ENCODE assay signal across 8 mouse cellular contexts in genomic region chr19:5473720-5474119, GRCm38 (mm10). TPM values are rescaled to one million over a fixed set of nuclear protein-coding genes. Genes with fewer than 3 reads are reported as not detected.
DNase-seq lines count a peak whose midpoint lies in the region; ATAC-seq and TF ChIP-seq lines count a peak whose summit lies in the region.

TSS of gene Efemp2 (plus strand) at chr19:5473954.

- H3K27me3 ChIP-seq in embryonic facial prominence, embryonic 13.5 days: no peaks in the 10 kb centered on the region
- H3K27me3 ChIP-seq in heart, embryonic 10.5 days (ENCODE audit: insufficient read depth, poor library complexity, severe bottlenecking): no peaks in the 10 kb centered on the region
- no peaks in the 10 kb centered on the region for H3K27me3 ChIP-seq in kidney, embryonic 14.5 days (ENCODE audit: control insufficient read depth, insufficient read depth, low read length)
- no peaks in the 10 kb centered on the region; the same call in none of the 2 replicates for H3K27me3 ChIP-seq in liver, adult 2 months (ENCODE audit: control insufficient read depth, insufficient read depth, low read length)
- no peaks in the 10 kb centered on the region for H3K27me3 ChIP-seq in midbrain, postnatal 0 days (ENCODE audit: insufficient read depth, low read length)

- peak within 1 kb of the TSS; percentile 93 for H3K9ac ChIP-seq in embryonic facial prominence, embryonic 13.5 days
- peak within 1 kb of the TSS; percentile 86 for H3K9ac ChIP-seq in kidney, embryonic 14.5 days (ENCODE audit: low read depth, low read length)
- H3K9ac ChIP-seq in liver, adult 2 months (ENCODE audit: low read depth, low read length): peak within 1 kb of the TSS; percentile 71
- H3K9ac ChIP-seq in midbrain, postnatal 0 days (replicated peaks; ENCODE audit: low read length, poor library complexity, severe bottlenecking): peak within 1 kb of the TSS; percentile 77

- H3K4me3 ChIP-seq in embryonic facial prominence, embryonic 13.5 days: peak within 1 kb of the TSS; percentile 75
- H3K4me3 ChIP-seq in heart, embryonic 10.5 days: peak within 1 kb of the TSS; percentile 81
- H3K4me3 ChIP-seq in kidney, embryonic 14.5 days (ENCODE audit: low read length): peak within 1 kb of the TSS; percentile 66
- H3K4me3 ChIP-seq in liver, adult 2 months (ENCODE audit: insufficient read depth, low read depth, low read length): peak within 1 kb of the TSS; percentile 58
- H3K4me3 ChIP-seq in midbrain, postnatal 0 days (ENCODE audit: low read depth, low read length): peak within 1 kb of the TSS; percentile 58

- H3K36me3 ChIP-seq in embryonic facial prominence, embryonic 13.5 days: peaks cover 21% of the 10 kb centered on the region
- H3K36me3 ChIP-seq in heart, embryonic 10.5 days: peaks cover 26% of the 10 kb centered on the region
- peaks cover 19% of the 10 kb centered on the region; the same call in 1 of the 2 replicates for H3K36me3 ChIP-seq in kidney, embryonic 14.5 days (ENCODE audit: control insufficient read depth, insufficient read depth, low read length)
- H3K36me3 ChIP-seq in liver, adult 2 months (ENCODE audit: control insufficient read depth, insufficient read depth, low read length): no peaks in the 10 kb centered on the region
- peaks cover 4% of the 10 kb centered on the region; the same call in 1 of the 2 replicates for H3K36me3 ChIP-seq in midbrain, postnatal 0 days (ENCODE audit: insufficient read depth, low read length)

- peak; percentile 39 to 63 for DNase-seq in left cerebral cortex, adult 18-20 months (ENCODE audit: low spot score in 2 of 2)
- DNase-seq in left cerebral cortex, adult 11 months (ENCODE audit: low spot score): no peak
- peak; percentile 95 for DNase-seq in heart, embryonic 10.5 days (ENCODE audit: low spot score)
- DNase-seq in liver, adult 2 months (ENCODE audit: extremely low read depth, low read depth, low spot score): peak; percentile 37
- DNase-seq in midbrain, postnatal 0 days (ENCODE audit: low spot score): peak; percentile 78
- peak; percentile 87 for DNase-seq in testis, postnatal 10 days (ENCODE audit: low spot score)

- no peaks in the 10 kb centered on the region for H3K79me2 ChIP-seq in liver, adult 2 months (ENCODE audit: control insufficient read depth, insufficient read depth, low read length)

- no peak for TF ChIP-seq POLR2A in liver, adult 2 months (IDR thresholded peaks at IDR 0.05; ENCODE audit: extremely low read depth, insufficient read depth, low read length)

- under 1% methylated on average over 22 of the region's 22 CpGs for WGBS in embryonic facial prominence, embryonic 13.5 days
- WGBS in heart, embryonic 10.5 days: under 1% methylated on average over 22 of the region's 22 CpGs
- under 1% methylated on average over 22 of the region's 22 CpGs for WGBS in kidney, embryonic 14.5 days
- 13% methylated on average over 22 of the region's 22 CpGs for WGBS in liver, adult 2 months
- WGBS in midbrain, postnatal 0 days: 3% methylated on average over 22 of the region's 22 CpGs

- ATAC-seq in embryonic facial prominence, embryonic 13.5 days (ENCODE audit: insufficient number of reproducible peaks, insufficient read depth, low FRiP score, low TSS enrichment, low read depth): peak; percentile 65
- peak; percentile 71 for ATAC-seq in kidney, embryonic 14.5 days (ENCODE audit: low FRiP score, low TSS enrichment)
- peak; percentile 54 for ATAC-seq in midbrain, postnatal 0 days (ENCODE audit: low FRiP score)

- H3K9me3 ChIP-seq in embryonic facial prominence, embryonic 13.5 days: no peaks in the 10 kb centered on the region
- H3K9me3 ChIP-seq in heart, embryonic 10.5 days: no peaks in the 10 kb centered on the region
- H3K9me3 ChIP-seq in kidney, embryonic 14.5 days (ENCODE audit: control insufficient read depth, low read length): no peaks in the 10 kb centered on the region
- no peaks in the 10 kb centered on the region for H3K9me3 ChIP-seq in midbrain, postnatal 0 days (ENCODE audit: low read length)

- peaks cover 29% of the 10 kb centered on the region for H3K4me1 ChIP-seq in embryonic facial prominence, embryonic 13.5 days
- peaks cover 54% of the 10 kb centered on the region for H3K4me1 ChIP-seq in heart, embryonic 10.5 days
- peaks cover 20% of the 10 kb centered on the region; the same call in 1 of the 2 replicates for H3K4me1 ChIP-seq in kidney, embryonic 14.5 days (ENCODE audit: control insufficient read depth, insufficient read depth, low read length)
- no peaks in the 10 kb centered on the region; the same call in 1 of the 2 replicates for H3K4me1 ChIP-seq in liver, adult 2 months (ENCODE audit: control insufficient read depth, insufficient read depth, low read length)
- H3K4me1 ChIP-seq in midbrain, postnatal 0 days (ENCODE audit: insufficient read depth, low read length): peaks cover 14% of the 10 kb centered on the region

- no peak for TF ChIP-seq CTCF in liver, adult 2 months (IDR thresholded peaks at IDR 0.05; ENCODE audit: low read depth, low read length)
- no peak for TF ChIP-seq CTCF in midbrain, postnatal 0 days (IDR thresholded peaks at IDR 0.05)

- peak within 1 kb of the TSS; percentile 91 for H3K4me2 ChIP-seq in embryonic facial prominence, embryonic 13.5 days
- H3K4me2 ChIP-seq in kidney, embryonic 14.5 days (replicated peaks; ENCODE audit: low read depth, low read length): peak within 1 kb of the TSS; percentile 78
- H3K4me2 ChIP-seq in midbrain, postnatal 0 days (ENCODE audit: low read depth, low read length, poor library complexity, severe bottlenecking): peak within 1 kb of the TSS; percentile 92

- peak within 1 kb of the TSS; percentile 95 for H3K27ac ChIP-seq in embryonic facial prominence, embryonic 13.5 days
- H3K27ac ChIP-seq in heart, embryonic 10.5 days: peak within 1 kb of the TSS; percentile 96
- peak within 1 kb of the TSS; percentile 91 for H3K27ac ChIP-seq in kidney, embryonic 14.5 days (ENCODE audit: low read depth, low read length)
- H3K27ac ChIP-seq in liver, adult 2 months (replicated peaks; ENCODE audit: insufficient read depth, low read depth, low read length): no peak within 1 kb of the TSS
- H3K27ac ChIP-seq in midbrain, postnatal 0 days (ENCODE audit: low read depth, low read length): peak within 1 kb of the TSS; percentile 33

RNA-seq across cellular contexts. Expression of gene Efemp2, which starts in this region (rescaled TPM):
- total RNA-seq in left cerebral cortex, adult 18-20 months (2021): 10 to 100 TPM; 12.9 to 15.9 TPM
- 200 and 207 TPM in 2 replicates for polyA plus RNA-seq in embryonic facial prominence, embryonic 13.5 days (2015; fragmentation: Nextera tagmentation; extraction: Ambion mirVana)
- polyA plus RNA-seq in heart, embryonic 10.5 days (2016; fragmentation: Nextera tagmentation; extraction: Ambion mirVana): 62.7 and 92.3 TPM in 2 replicates
- polyA plus RNA-seq in kidney, embryonic 14.5 days (2014; fragmentation: Nextera tagmentation; extraction: Ambion mirVana): 109 and 139 TPM in 2 replicates
- 4.0 and 4.3 TPM in 2 replicates for total RNA-seq in liver, adult 2 months (2014; rRNA removed)
- 7.7 and 8.5 TPM in 2 replicates for polyA plus RNA-seq in liver, adult 2 months (2012; rRNA removed)
- 32.9 and 33.7 TPM in 2 replicates for total RNA-seq in midbrain, postnatal 0 days (2014; rRNA removed)
- polyA plus RNA-seq in midbrain, postnatal 0 days (2015; fragmentation: Nextera tagmentation; extraction: Ambion mirVana): 35.2 and 36.1 TPM in 2 replicates
